Mouse (Mus musculus): ENCODE results near the gene Plscr3.
A peak's percentile ranks its signal among the peaks of the same experiment; 100 is the strongest.

Plscr3 gene

DNA sequence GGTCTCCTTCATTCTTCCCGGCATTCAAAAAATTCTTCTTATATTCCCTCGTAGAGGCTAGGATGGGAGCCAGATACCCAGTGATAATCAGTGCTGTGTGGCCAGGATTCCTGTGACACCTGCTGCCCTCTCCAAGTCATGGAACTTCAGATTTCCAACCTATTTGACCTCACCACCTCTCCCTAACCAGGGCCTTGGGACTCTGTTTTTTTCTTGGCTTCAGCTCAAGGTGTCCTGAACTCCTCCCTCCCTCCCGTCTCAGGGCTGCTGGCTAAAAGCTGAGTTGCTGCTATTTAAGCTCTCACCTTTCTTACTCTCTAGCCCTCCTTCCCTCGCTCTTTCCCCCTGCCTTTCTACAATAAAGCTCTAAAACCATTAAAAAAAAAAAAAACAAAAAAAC lies 53.7 kb downstream of the Plscr3 start:
- no peak for DNase-seq (ENCODE audit: low spot score)

DNA sequence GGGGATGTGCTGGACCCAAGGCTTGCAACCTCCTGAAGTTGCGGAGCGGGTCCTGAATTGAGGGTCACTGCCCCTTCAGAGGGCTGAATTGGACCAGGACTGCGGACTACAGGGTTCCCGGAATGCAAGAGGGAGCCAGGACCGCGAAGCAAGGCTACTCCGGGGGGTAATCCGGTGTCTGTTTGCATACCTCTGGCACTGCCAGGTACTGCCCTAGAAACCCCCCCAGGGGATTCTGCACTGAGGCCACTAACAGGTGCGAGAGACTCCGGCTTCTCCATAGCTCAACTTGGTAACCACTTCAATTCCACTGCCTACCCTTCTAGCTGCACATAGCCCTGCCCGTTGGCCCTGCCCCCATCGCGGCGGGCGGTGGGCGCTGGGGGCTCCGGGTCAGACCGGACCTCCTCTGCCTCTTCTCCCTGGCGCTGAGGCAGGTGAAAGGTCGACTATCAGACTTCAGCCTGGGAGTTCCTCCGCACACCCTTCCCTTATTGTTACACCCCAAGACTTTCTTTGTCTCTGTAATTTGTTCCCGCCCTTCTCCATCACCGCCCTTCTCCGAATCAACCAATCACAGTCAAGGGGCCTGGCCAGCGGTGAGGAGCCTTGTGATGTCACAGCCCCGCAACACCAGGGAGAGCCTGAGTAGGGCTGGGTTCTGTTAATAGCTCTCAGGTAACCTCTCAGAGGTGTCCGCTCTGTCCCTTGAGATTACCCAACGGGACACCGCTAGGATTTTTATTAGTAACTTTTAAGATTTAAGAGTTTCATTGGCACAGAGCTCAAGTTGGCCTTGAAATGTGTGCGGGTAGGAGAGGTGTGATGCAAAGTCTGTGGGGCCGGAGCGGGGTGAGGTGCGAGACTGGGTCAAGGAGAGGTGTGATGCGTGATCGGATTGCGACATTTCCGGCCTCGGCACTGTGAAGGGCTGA lies 54.6 kb downstream of the Plscr3 start, which contains the start of the genes 2810408A11Rik and Neurl4:
Gene 2810408A11Rik, minus strand, starts transcription at position 517 of the 935 bp plus-strand sequence.
Gene Neurl4, plus strand, starts transcription at position 602 of the 935 bp plus-strand sequence.
- DNase-seq (ENCODE audit: low spot score): peak; percentile 84

- peak; percentile 92 for DNase-seq (ENCODE audit: low spot score)
Measured at GRCm38 (mm10) chr11:69901406-69901846, 55.2 kb downstream of the Plscr3 start.
